Mouse (Mus musculus) heart, postnatal 4 days (tissue): Measurements from ENCODE around the gene Bptf. TPM values are rescaled to one million over a fixed set of nuclear protein-coding genes. Genes with fewer than 3 reads are reported as not detected.
A peak's percentile ranks its signal among the peaks of the same experiment; 100 is the strongest.
"Not testable (repeated sequence)": the region's sequence is repeated elsewhere in the genome, so short reads cannot be mapped to it uniquely, and the experiment has no call there.

ENCODE experiments used
- DNase-seq: peaks from one replicate; pipeline ENCODE4 v3.0.0; 2021
- total RNA-seq, 2 experiments: library from RNA; stranded (reverse); gene quantifications; 2 replicates each; pipeline ENCODE4 v1.2.3; 2021

Bptf gene
- total RNA-seq = 10 to 100 TPM; 42.0 to 44.8 TPM

DNA sequence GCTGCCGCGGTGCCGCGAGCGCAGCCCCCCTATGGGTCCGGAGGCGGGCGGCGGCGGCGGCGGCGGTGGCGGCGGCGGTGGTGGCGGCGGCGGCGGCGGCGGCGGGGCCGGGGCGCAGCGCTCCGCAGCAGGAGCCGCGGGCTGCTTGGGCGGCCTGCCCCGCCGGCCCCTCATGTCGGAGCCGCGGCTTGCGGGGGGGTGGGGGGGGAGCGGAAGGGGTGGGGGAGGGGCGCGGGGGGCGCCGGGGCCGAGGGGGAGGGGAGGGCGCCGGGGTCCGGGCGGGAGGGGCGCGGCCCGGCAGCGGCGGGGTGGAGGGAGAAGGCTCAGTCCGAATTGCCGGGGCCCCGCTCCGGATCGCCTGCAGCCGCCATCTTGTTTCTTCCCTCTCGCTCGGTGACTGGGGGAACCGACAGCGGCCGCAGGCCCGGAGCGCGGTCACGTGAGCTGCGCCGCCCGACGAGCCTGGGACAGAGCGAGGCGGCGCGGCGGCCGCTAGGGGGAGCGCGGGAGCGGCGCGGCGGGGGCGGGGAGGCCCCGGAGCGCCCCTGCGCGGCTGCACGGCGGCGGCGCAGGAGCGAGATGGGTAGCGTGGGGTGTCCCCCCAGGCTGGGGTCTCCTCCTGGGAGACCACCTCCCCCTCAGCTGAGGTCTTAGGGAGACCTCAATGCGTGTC is at the start of gene Bptf:
Gene Bptf (minus strand): TSS at position 379 of the 673 bp plus-strand sequence.
- peak; percentile 94 for DNase-seq

DNA sequence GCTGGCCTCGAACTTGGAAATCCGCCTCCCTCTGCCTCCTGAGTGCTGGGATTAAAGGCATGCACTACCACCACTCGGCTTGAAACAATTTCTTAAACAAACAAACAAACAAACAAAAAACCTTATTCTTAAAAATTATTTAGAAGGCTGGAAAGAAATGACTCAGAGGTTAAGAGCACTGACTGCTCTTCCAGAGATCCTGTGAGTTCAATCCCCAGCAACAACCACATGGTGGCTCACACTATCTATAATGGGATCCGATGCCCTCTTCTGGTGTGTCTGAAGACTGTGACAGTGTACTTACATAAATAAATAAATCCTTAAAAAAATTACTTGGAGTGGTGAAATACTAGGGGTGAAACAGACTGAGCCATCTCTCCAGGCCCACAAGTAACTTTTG is 29.3 kb upstream of the Bptf start:
- DNase-seq = no peak

DNA sequence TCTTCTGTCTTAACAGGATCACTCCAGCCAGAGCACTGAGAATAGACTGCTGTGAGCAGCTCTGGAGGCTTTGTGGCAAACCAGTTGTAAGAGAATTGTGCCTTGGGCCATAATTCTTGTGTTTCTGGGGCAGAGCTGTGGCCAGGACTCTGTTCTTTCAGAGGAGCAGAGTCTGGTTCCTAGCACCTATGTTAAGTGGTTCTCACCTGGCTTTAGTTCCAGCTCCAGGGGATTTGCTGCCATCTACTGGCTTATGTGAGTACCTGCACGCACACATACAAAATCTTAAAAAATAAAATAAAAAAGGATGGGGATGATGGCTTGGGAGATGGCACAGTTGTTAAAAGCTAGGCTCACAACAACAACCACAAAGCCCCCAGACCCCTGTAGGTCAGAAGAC is 27.1 kb upstream of the Bptf start:
- no peak for DNase-seq

DNA sequence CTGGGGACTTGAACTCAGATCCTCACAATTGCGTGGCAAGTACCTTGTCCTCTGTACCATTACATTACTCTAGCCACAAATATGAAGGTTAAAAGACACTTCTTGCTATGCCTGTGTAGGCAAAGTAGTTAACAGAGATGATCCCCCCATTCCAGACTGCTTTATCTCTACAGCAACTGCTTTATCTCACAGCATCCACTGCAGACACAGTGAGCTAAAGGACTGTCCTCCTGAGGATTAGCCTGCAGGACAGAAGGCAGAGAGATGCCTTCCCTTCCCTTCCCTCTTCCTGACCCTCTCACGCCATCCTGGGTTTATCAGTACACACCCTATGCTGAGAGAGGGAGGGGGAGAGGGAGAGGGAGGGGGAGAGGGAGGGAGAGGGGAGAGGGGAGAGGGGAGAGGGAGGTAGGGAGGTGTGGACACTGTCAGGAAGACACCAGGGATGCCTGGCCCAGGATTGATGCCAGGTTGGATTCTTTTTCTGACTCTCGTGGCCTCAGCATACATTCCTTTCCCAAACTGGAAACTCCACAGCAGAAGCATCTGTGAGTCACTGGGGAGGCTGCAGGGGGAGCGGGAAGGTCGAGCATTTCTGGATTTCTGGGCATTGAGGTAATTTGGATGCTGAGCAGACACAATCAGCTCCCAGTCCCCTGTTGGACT is 25.2 kb upstream of the Bptf start:
- peak; percentile 50 for DNase-seq

DNA sequence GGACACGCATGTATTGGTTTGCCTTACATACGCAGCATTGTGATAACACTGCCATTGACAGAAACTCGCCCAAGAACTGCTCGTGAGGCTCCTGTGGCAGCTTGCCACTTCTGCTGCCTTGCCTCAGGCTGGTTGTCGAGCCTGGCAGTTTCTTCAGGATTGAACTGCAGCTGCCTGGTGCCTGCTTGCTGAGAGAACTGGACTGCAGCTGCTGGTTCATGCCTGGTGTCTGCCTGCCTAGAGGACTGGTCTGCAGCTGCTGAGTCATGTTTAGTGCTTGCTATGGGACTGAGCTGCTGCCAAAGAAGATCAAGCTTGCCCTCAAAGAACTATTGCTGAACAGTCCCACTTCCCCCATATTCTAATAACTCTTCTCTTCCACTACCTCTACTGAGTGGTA is 23.4 kb upstream of the Bptf start:
- DNase-seq = no peak

DNA sequence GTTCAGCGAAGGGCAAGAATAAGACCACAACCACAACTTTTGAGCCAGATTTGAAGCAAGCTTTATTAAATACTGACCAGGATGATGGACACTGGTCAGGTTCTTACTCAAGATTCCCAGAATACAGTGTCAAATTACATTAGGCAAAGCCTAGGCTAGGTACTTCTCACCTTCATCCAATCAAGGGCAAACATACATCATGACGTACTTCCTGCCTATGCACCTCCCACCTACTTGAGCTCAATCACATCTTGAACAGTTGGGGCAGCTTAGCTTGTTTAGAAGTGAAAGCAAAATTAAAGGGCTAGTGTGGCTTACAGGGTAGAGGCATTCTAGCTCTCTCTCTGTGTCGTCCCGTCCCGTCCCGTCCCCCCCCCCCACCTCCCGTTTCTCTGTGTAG is 22.5 kb upstream of the Bptf start:
- DNase-seq = no peak

DNA sequence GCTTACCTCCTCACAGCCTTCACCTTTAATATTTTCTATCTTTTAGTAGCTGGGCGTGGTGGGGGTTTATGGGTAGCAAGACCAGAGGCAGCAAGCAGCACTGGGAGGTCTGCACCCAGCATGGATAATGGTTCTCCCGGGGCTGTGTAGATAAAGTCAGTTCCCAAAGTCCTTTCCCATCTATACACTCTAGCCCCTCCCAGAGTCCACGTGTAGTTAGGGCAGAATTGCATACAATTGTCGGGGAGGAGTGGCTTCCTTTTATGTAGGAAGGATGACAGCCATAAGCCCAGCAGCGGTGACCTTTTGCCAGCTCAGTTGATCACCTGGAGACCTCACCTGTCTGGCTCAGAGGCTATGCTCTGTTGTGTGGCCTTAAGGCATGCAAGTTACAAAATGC is 21.7 kb upstream of the Bptf start:
- DNase-seq = no peak

DNA sequence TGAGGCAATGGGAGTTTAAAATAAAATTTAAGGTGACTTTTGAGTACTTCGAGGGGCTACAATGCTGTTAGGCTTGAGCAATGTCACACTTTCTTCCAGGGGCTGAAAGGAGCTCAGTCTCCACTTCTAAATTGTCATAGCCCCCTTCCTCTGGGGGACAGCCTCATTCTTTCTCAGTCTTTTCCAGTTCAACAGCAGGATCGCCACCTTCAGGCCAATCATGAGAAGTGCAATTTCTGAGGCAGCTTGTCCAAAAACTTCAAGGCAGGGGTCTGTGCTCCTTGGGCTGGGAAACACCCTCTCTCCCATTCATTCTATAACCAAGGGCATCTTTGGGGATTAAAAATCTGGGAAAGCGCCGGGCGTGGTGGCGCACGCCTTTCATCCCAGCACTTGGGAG is 19.9 kb upstream of the Bptf start:
- DNase-seq = peak; percentile 22

DNA sequence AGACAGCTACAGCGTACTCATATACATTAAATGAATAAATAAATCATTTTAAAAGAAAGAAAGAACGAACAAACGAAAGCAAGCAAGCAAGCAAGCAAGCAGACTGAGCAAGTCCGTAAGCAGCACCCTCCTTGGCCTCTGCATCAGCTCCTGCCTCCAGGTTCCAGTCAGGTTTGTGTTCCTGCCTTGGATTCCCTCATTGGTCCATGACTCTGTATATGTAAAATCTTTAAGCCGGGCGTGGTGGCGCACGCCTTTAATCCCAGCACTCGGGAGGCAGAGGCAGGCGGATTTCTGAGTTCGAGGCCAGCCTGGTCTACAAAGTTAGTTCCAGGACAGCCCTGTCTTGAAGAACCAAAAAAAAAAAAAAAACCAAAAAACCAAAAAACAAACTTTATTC is 12.0 kb upstream of the Bptf start:
- DNase-seq = not testable (repeated sequence)

DNA sequence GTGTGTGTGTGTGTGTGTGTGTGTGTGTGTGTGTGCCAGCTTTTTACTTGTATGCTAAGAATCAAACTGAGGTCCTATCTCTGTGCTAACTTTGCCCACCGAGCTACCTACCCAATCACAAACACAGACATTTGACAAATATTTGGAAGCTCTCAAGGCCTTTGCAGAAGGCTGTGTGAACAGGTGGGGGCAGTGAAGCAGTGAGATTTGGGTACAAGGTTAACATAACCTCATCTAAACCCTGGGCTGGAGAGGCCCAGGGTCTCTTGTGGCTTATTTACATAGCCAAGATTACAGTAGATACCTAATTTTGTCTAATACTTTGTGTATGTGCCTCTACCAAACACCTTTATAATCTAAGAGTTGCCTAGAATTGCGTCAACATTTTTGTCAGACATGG is 10.5 kb upstream of the Bptf start:
- DNase-seq = no peak

DNA sequence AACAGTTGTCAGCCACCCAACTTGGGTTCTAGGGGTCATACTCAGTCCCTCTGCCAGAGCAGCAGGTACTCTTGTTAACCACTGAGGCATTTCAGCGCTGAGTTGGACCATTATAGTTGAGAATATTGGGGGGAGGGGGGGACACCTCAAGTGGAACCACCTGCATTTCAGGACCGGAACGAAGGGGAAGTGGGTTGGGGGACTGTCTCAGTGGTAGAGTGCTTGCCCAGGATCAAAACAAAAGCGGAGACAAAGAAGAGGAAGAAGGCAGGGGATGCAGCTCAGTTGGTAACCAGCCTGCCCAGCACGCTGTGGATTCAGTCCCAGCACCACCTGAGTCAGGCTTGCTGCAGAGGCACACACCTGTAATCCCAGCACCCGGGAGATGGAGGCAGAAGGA is 8.8 kb upstream of the Bptf start:
- DNase-seq = no peak

DNA sequence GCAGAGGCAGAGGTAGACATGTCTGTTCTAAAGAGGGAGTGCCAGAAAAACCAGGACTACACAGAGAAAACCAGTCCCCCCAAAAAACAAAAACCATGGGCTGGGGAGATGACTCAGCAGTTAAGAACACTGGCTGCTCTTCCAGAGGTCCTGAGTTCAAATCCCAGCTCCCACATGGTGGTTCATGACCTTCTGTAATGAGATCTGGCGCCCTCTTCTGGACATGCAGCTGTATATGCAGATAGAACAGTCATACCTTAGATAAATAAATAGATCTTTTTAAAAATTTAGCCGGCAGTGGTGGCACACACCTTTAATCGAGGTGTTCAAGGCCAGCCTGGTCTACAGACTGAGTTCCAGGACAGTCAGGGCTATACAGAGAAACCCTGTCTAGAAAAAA is 6.7 kb upstream of the Bptf start:
- peak; percentile 29 for DNase-seq

DNA sequence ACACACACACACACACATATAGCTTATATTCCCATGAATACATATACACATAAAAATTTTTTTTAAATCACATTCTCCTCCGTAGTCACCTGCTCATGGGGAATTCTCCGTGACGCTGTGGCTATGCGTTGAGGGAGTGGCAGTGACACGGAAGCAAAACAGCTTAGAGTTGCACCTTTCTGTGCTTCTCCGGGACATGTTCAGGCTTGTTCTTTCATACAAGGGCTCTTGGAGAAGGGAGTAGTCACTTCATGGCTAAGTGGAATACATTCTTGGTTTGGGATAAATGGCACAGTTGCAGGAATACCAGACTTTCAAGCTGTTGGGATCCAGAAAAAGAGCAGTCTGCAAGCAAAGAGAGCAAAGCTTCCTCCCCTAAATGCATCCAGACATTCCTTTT is 5.7 kb upstream of the Bptf start:
- no peak for DNase-seq

DNA sequence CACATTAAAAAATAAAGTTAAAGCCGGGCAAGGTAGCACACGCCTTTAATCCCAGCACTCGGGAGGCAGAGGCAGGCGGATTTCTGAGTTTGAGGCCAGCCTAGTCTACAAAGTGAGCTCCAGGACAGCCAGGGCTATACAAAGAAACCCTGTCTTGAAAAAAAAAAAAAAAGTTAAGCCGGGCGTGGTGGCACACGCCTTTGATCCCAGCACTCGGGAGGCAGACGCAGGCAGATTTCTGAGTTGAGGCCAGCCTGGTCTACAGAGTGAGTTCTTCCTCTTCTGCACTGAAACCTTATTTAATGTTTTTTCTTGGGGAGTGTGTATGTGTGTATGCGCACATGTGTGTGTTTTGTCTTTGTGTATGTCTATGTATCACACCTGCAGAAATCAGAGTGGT is 4.5 kb upstream of the Bptf start:
- not testable (repeated sequence) for DNase-seq

DNA sequence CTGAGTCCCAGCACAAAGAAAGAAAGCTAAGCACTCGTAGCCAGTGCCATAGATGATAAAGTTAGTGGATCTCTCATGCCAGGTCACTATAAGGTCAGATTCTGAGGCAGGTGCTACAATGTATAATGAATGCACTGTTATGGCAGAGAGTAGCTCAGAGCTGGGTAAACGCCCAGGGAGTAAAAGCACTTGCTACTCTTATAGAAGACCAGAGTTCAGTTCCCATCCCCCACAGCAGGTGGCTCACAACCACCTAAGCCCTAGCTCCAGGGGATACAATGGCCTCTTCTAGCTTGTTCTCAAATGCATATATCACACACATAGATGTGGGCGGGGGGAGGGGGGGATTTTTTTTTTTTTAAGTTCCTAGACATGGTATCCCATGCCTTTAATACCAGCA is 3.8 kb upstream of the Bptf start:
- DNase-seq = no peak

DNA sequence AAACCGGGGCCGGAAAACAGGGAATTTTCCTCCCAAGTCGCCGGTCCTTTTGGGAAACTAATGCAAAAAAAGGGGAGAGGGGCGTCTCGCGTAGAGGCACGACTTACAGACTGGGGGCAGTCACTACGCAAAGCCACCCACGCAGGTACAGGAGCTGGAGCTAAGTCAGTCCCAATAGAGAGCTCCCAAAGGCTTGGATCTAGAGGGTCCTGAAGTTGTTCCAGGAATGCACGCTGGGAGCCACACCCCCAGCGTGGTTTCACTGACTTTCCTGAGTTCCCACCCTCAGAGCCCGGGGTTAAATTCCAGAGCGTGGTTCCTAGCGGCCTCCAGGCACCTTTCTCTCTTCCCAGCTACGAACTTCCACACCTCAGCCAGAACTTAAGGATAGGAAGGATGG is 499 bp upstream of the Bptf start:
- DNase-seq = peak; percentile 21

DNA sequence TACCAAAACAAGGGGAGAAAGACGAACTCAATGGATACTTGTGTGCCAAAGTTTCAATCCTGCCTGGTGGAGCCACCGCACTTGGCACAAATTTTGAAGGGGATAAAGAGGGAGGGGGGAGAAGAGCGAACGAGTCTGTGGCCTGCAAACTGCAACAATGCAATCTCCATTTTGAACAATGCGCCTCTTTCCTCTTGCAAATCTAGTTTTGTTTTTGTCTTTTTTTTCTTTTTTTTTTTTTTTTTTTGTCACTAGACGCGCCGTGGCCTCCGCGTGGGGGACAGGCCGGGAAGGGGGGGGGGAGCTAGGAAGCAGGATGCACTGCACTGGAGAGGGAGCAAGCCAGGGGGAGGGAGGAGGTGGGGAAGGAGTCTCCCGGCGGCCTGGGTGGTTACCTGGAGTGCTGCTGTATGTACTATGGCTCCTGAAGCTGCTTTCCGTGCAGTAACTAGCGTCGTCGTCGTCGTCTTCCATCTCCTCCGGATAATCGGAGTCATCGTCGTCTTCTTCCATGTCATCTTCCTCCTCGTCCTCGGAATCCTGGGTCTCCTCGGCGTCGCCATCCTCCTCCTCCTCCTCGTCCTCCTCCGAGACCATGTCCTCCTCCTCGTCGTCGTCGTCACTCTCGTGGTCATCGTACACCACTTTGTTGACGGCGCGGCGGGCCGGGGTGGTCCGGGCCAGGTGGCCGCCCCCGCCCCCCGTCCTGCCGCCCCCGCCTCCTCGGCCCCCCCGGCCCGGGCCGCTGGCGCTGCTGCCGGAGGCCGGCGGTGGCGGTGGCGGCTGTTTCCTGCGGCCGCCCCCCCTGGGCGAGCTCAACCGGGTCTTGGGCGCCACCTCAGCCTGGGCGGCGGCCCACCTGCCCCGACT is 813 bp downstream of the Bptf start:
- peak; percentile 62 for DNase-seq

DNA sequence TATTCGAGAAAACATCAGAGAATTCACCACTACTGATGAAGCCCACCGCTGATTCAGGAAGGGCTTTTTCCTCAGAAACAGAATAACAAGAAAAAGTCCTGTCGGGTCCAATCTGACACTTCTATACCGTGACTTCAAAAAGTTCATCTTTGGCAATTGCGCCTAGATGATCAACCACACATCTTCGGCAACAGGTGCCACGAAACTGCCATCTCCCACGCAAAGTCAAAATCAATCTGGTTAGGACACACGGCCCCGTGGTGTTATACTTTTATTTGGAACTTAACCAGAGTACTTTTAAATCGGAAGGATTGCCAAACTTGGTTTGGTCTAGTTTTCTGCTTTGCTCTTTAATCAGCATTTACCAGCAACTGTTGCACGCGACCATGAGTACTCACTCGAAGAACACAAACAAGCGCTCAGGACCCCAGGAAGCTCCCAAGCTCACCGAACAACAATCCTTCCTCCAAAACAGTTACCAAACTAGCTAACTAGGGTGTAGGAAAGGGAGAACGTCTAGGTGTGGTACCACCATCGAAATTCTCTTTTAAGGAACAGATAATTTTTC is 1.6 kb downstream of the Bptf start:
- DNase-seq = no peak

DNA sequence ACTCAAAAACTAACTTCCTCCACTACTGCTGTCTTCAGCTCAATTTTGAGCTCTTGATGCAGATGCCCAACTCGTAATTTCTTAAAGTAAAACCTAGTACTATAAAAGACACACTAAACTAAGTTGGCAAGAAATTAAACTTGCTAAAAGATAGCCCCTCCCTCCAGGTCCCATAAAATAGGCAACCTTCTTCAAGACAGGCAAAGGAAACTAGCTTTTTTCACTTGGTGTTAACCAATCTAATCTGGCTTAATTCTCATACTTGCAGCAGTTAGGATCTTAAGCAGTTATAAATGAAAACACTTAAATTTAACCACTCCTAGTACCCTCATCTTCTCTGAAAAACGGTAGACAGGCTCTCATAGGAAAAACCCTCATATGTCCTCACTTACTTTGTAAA is 2.3 kb downstream of the Bptf start:
- no peak for DNase-seq

DNA sequence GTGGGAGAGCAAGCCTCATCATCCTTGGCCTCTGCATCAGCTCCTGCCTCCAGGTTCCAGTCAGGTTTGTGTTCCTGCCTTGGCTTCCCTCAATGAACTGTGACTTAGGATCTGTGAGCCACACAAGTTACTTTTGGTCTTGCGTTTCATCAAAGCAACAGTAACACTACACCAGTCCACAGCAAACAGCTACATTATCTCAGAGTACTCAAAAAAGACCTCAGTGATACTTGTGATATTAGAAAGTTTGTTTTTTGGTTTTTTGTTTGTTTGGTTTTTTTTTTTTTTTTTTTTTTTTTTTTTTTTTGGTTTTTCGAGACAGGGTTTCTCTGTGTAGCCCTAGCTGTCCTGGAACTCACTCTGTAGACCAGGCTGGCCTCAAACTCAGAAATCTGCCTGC is 5.2 kb downstream of the Bptf start:
- not testable (repeated sequence) for DNase-seq

DNA sequence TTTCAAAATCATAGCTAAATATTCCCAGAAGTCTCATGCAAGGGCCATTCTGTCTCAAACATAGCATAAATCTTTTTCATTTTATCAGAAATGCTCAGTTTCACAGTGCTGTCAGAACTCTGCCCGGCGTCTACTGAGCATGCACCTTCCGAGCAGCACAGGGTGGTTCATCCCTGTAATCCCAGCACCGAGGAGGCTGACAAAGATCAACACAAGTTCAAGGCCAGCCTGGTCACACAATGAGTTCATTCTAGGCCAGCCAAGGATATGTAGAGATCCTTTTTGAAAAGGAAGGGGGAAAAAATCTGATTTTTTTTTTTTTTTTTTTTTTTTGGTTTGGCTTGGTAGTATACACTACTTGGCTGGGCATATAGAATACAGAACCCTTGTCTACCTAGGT is 6.9 kb downstream of the Bptf start:
- DNase-seq = no peak

DNA sequence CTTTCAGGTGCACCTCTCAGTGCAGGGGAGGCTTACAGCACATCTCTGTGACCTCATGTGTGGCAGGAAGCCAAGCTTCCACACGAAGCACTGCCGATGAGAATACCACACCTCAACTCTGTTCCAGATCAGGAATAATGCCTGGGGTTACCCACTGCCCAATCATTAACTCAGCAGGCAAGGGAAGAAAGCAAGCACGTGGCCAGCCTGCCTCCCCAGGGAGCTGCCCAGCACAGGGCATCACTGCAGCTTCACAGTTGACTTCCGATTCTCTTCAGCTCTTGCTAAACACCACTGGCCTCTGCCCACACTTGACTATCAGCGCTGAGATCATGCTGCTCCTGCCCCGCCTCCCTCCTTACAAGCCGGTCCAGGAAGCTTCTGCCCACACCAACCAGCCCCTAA is 7.6 kb downstream of the Bptf start:
- DNase-seq = peak; percentile 45

DNA sequence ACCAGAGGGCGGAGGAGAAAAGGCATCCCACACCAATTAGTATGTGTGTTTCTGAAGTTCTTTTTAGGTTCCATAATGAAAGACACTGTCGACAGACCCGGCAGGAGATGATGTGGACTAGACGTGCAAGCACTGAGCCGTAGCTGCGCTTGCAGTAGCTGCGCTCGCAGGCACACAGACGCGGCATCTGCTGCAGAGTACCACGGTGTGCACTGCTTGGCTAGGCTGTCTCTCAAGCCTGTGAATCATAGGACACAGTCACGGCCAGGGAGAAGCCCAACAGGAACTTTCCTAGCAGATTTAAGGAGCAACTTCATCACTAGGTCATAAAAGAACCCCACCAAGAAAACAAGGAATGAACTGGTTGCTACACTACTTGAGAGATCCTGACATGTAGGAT is 14.1 kb downstream of the Bptf start:
- no peak for DNase-seq
